Mouse (Mus musculus) heart, postnatal 25 days (tissue): ENCODE results near the gene Arl2bp. TPM values are rescaled to one million over a fixed set of nuclear protein-coding genes. Genes with fewer than 3 reads are reported as not detected.

ENCODE experiments used
- DNase-seq: peaks from one replicate; pipeline ENCODE4 v3.0.0; 2022; ENCODE audit warnings: low spot score
- intact Hi-C: fragments of 180-260 bp; cut with DNase I; formaldehyde crosslinking; loops from one replicate; pipeline ENCODE4 v1.15.1; 2025
- total RNA-seq, 2 experiments: library from RNA; stranded (reverse); gene quantifications; 2 replicates each; pipeline ENCODE4 v1.2.3; 2021

Gene Arl2bp
- 10 to 100 TPM; 82.3 to 84.2 TPM for total RNA-seq

DNA sequence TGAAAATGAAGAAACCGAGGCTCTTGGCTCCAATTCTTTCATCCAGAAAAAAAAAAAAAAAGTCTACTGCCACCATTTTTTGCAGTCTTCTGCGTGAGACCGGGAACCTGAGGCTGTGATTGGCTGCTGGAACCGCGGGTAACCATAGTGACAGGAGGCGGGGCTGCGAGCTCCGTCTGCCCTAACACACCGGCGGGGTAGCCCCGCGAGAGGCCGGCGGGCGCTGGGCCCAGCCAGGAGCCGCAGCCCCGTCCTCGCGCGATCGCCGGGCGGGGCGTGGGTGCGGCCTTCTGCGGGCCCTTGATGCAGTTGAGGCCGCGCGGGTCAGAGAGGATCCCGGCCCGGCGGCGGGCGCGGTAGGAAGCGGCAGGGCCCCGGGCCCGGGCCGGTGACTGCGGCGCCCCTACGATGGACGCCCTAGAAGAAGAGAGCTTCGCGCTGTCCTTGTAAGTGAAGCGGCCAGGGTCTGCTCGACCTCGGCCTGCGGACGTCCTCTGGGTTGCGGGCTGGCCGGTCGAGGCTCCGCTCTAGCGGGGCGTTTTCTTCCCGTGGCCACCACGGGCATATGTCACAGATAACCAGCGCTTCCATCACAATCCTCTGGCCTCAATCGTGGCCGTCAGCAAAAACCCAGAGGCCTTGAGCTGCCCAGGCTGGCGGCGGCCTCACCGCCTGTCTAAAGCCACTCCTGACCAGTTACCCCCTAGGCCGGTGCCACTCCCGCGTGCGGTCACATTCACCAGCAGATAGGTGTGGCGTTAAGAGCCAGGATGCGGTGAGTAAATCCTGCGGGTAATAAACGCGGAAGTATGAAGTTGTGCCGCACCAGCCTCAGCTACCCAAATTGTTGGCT is at the start of gene Arl2bp:
Arl2bp (plus strand) TSS at position 145 of the 853 bp plus-strand sequence.
- intact Hi-C loops: loop anchor here (2.0 kb wide), 1 partner anchor 36 kb away; no protein-coding TSS in a partner anchor
- DNase-seq: peak; percentile 91

DNA sequence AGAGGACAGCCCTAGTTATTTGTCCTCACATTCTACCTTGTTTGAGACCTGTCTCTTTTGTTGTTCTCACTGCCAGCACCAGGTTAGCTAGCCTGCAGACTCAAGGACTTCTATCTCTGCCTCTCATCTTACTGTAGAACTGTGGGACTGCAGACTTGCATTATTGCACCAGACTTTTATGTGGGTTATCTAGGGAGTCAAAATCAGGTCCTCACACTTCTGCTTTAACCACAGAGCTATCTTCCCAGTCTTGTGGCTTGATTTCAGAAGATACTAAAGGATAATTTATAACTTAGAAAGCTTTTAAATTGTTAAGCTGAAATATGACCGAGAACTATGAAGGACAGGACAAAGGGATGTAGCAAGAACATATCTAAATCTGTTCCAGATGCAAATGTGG is 41.5 kb upstream of the Arl2bp start:
- intact Hi-C loops: no loop called here
- DNase-seq: no peak

DNA sequence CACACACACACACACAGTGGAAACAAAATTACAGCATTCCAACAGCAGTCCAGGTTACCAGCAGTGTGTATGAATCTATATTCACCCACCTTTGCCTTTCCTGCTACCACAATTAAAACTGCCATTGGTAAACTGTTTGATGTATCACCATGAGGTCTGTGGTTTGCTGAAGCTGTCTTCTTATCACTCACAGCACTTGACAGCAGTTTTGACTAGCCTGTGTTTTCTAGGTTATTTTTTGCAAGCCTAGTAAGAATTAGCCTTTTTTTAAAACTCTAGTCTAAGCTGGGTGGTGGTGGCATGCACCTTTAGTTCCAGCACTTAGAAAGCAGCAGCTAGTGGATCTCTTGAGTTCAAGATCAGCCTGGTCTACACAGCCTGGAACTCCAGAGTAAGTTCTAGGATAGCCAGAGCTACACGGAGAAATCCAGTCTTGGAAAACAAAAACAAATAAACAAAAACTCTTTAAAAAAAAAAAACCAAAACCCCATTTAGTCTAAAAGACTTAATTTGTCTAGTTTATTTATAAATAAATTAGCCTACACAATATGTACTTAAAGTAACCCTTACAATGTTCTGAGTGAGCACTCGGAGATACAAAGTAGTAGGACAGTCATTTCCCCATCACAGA is 32.7 kb upstream of the Arl2bp start:
- intact Hi-C loops: no loop called here
- DNase-seq: no peak

DNA sequence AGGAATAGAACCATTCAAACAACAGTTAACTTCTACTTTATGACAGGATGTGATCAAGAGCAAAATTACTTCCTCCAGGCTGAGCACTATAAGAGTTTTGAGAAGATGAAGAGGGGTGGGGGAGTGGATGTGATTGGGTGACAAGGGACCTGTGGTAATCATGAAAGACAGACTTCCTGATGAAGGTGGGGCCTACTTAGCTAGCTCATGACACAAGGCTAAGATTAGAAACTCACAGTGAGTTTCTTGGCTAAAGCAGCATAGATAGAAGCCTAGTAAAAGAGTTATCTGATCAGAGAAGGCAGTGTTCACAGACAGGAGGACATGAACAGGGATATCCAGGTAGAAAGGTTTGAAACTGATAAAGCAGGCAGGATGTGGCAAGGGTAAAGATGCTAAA is 32.2 kb upstream of the Arl2bp start:
- no peak for DNase-seq
- intact Hi-C loops: no loop called here

DNA sequence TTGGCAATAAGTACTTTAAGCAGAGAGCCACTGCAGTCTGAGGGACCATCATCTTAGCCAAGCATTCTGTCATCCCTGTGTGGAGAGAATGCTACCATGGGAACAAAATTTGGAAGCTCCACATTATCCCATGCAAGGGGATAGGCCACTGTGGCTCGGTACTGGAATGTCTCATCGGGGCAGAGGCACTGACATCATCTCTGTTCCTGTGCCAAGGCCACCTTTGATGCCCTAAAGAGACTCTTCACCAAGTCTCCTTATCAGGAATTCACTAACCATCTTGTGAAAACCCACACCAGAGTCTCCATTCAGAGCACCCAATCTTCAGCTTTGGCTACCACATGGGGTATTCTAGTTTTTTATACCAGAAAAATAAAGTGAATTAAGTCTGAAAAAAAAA is 25.2 kb upstream of the Arl2bp start:
- DNase-seq: no peak

DNA sequence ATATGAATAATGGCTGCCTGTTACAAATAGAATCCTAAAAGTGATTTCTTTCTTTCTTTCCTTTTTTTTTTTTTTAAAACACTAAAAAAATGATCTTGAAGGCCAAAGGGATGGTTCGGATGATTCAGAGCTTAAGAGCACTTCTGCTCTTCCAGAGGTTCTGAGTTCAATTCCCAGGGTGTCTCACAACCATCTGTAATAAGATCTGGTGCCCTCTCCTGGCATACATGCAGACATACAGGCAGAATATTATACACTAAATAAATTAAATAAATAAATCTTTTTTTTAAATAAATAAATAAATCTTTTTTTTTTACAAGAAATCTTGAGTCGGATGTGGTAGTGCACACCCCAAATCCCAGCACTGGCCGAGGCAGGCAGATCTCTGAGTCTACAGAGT is 24.5 kb upstream of the Arl2bp start:
- DNase-seq: no peak
- intact Hi-C loops: no loop called here

More for the DNA sequence above, 25.2 kb upstream of the Arl2bp start:
- intact Hi-C loops: no loop called here

DNA sequence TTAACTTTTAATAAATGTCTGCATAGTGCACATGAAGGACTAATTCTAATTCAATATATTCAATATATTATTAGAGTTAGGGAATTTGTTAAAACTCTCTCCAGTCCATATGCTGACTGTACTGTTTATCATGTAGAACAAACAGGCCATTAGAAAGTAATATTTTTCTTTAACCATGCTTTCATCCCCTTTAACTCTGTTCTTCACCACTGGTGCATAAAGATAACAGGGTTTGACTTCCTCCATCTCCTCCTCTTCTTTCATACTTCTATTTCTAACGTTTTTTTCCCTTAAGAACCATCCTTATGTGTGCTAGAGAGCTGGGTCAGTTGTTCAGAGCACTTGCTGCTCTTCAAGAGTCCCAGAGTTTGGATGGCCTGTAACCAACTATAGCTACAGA is 21.2 kb upstream of the Arl2bp start:
- intact Hi-C loops: no loop called here

DNA sequence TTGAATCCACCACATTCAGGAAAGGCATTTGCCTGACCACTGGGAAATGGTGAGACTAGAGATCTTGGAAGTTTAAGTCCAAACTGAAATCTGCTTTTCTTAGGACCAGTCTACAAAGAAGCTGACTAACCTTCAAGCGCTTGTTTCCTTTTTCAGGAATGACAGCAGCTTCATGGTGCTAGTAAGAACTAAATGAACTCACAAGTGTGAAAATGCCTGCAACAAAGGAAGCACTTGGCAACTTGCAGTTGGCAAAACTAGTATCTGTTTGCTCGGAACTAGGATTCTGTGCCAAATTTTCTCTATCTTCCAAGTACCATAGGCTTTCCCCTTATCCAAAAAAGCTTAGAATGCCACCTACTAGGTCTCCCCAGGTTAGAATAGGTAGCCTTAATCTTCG is 20.2 kb upstream of the Arl2bp start:
- DNase-seq: no peak
- intact Hi-C loops: no loop called here

More for the DNA sequence above, 21.2 kb upstream of the Arl2bp start:
- no peak for DNase-seq

DNA sequence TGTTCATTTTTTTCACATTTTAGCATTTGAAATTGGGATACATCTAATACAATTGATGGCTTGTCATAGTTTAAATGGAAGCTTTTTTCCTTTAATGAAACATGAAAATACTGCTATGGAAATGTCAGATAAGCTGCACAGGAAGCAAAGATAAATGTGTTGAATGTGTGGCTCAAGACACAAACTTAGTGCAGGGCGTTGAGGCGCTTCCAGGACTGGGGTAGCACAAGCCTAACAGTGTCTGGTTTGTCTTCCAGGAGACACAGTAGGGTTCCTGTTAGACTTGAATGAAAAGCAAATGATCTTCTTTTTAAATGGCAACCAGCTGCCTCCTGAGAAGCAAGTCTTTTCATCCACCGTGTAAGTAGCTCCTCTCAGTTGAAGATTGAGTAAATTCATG is 16.9 kb upstream of the Arl2bp start:
- DNase-seq: no peak
- intact Hi-C loops: no loop called here

DNA sequence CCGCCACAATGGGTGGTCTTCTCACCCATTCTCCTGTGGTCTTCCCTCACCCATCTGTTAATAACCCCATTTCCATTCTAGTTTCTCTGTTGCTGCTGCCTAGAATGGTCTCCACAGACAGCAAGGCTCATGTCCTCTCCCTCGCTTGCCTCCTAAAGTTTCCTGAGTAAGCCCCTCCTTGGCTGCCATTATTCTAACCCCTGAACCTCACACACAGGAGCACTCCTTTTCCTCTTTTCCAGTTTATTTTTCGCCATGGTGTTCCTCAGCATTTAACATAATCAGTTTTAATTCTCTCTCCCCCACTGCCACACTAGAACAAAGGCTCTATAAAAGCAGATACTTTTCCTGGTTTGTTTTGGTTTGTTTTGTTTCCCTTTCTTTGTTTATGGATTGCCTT is 13.4 kb upstream of the Arl2bp start:
- no peak for DNase-seq

DNA sequence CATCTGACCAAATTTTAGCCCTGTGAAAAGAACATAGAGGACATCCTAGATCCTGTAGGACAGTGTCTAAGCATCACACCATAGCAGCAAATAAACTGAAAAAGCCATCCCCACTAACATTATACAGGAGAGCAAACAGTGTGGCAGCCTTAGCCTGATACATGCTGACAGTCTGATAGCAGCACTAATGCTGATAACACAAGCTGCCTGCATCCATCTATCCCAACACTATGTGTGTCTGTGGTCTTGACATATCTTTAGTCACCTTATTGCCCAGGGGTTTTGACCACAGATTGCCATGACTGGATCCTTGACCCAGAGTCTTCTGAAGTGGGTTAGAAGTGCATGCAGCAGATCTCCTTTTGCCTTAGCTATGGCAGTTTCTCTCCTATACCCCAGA is 11.4 kb upstream of the Arl2bp start:
- intact Hi-C loops: loop anchor here (5.0 kb wide), 1 partner anchor 53 kb away; the partner anchor contains the start of genes Fam192a and Rspry1
- DNase-seq: no peak

More for the DNA sequence above, 13.4 kb upstream of the Arl2bp start:
- intact Hi-C loops: no loop called here

DNA sequence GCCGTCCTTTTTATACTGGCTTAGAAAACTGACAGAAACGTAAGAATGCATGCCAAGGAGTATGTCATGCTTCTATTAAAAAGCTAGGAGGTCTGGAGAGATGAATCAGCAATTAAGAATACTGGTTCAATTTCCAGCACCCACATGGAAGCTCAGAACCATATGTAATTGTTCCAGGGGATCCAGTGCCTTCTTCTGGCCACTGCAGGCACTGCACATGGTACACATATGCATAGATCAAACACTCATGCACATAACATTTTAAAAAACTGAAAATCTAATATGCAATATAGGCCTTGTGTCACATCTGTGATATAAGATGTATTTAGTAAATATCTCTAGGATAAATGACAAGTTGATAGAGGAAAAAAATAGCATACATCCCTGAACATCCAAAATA is 8.4 kb upstream of the Arl2bp start:
- no peak for DNase-seq
- intact Hi-C loops: loop anchor here (5.0 kb wide), 1 partner anchor 56 kb away; the partner anchor contains the start of genes Fam192a and Rspry1

DNA sequence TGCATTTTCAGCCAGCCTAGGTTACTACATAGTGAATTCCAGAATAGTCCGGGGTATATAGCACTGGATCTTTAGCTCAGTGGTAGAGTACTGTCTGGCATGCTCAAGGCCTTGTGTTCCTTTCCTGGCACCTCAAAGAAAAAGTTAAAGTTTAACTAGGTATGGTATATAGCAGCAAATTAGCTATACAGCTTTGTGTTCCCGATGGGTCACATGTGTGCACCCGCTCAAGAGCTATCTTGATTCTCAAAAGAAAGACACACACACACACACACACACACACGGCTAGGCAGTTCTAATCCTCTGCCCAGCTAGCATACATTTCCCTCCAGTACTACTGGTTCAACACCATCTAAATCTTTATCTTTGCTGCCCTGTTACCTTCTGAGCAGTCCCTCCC is 6.0 kb upstream of the Arl2bp start:
- intact Hi-C loops: no loop called here
- DNase-seq: no peak

DNA sequence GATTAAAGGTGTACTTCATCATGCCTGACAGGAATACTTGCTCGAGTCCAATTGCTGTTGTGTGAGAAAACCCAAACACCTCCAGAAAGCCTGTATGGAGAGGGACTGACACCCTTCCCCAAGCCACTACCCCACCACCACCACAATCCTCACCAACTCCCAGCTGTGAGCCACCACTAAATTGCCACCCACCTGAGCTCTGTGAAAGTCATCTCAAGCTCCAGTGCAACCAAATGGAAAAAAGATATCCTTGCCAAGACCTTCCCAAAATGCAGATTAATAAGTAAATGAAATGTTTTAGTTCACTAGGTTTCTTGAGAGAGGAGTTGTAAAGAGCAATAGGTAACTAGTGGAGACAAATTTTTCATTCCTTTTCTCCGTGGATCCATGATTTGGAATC is 1.7 kb upstream of the Arl2bp start:
- DNase-seq: no peak
- intact Hi-C loops: no loop called here

DNA sequence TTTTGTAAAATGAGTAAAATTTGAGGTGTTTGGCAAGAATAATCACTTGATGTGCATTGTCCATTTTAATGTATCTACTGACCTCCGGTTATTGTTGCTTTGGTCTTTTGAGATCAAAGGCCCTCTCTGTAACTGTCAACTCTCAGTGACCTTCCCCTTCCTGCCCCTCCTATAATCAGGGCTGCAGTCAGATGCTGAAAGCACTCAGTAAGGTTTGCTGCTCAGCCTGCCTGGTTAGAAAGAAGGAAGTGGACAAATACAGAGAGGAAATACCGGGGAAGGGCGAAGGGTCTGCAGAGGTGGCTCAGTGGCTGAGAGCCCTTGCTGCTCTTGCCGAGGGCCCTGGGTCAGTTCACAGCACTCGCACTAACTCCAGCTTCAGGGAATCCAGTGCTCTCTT is 8.0 kb downstream of the Arl2bp start:
- intact Hi-C loops: no loop called here
- no peak for DNase-seq

DNA sequence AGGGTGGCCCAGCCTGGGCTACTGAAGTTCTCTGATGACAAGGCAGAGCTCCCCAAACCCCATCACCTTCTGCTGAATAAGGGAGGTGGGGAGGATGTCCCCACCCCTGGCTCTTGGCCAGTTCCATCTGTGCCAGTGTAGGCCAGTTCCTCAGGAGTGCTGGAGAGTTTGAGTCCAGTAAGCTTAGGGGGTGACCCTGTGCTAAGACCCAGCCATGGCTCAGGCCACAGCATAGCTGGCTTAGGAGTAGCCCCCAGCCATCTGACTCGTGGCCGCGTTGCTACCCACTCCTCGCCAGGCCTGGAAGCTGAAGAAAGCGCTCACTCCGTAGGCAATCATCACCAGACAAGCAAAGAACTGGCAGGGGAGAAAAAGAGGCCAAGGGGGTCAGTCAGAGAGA is 9.5 kb downstream of the Arl2bp start:
- no peak for DNase-seq

DNA sequence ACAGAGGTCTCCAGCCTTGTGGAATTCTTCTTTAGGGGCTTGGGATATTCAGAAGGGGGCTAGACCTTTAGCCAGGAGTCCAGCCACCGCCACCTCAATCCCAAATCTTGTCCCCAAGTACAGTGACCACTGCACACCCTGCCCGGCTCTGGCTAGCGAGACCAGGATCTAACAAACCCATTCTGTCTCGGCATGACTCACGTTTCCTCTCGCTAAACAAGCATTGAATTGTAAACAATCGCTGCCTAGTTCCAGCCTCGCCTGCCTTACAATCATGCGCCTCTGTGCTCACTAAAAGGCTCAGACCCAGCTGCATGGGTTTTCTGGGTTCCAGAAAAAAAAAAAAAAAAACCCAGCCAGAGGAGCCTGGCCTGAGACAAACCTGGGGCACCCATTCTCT is 12.2 kb downstream of the Arl2bp start:
- no peak for DNase-seq
- intact Hi-C loops: no loop called here

More for the DNA sequence above, 9.5 kb downstream of the Arl2bp start:
- intact Hi-C loops: no loop called here

DNA sequence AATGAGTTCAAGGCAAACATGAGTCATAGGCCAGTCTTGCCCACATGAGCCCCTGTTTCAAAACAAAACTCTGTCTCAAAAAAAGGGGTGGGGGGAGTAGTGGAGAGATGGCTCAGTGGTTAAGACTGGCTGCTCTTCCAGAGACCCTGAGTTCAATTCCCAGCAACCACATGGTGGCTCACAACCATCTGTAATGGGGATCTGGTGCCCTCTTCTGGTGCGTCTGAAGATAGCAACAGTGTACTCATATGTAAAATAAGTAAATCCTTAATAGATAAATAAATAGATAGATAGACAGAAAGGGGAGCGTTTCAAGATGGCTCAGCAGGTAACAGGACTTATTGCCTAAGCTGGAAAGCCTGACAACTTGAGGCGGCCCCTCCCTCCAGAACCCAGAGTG is 14.0 kb downstream of the Arl2bp start:
- intact Hi-C loops: no loop called here

DNA sequence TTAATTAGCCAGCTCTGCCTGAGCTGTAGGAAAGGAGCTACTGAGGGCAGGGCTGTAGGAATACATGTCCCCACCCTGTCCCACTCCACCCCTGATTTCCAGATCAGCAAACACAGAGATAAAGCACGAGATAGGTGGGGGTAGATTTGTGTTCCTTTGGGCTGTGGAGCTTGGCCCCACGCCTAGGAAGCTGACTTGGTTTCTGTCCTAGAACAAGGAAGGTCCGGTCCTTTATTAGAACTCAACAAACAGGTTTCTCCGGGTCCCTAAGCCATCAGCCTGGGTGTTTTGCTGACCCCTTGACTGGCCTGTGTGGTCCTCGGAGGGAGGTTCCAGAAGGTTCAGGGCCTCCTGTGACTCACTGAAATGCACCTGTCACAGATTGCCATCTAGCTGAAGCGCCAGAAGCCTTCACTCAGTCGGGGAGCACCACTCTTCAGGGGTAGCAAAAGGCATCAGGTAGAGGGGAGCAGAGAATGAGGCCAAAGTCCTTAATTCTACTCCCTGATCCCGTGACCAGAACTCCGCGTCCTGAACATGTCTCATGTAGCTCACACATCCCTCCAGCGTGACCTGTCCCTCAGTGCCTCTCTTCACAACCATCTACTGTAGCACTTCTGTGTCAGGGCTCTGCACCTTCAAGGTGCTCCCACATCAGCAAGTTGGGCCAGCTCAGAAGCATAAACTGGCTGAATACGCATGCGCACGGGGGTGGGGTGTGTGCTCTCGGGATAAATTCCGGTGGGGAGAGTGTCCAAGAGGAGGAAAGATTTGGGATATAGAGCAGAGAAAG is 16.5 kb downstream of the Arl2bp start:
- intact Hi-C loops: no loop called here
- no peak for DNase-seq

More for the DNA sequence above, 14.0 kb downstream of the Arl2bp start:
- no peak for DNase-seq

DNA sequence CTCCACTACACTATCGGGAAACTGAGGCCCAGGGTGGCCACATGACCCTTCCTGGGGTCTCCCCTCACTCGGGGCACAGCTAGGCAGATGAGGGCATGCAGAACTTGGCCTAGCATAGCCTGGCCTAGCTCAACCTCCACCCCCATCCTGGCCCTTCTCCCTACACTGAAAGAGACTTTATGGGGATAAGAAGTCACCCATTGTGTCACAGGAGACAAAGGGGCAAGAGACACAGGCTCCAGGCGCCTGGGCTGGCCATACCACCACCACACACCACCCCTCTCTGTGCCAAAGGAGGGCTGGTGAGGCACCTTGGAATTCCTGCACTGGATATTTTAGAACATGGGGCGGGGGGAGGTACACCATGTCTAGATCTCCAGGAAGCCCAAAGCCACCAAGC is 17.9 kb downstream of the Arl2bp start:
- intact Hi-C loops: no loop called here
- DNase-seq: no peak
